Mouse (Mus musculus) erythroid progenitor cell, adult 5-6 weeks (primary cell): Measurements from ENCODE around the gene Gm20425. TPM values are rescaled to one million over a fixed set of nuclear protein-coding genes. Genes with fewer than 3 reads are reported as not detected.
"Not testable (repeated sequence)": the region's sequence is repeated elsewhere in the genome, so short reads cannot be mapped to it uniquely, and the experiment has no call there.

Source experiments
- ATAC-seq: replicated peaks from 2 replicates; pipeline ENCODE4 v1.8.0; 2016; ENCODE audit warnings: moderate number of reproducible peaks, mild to moderate bottlenecking, moderate TSS enrichment, inconsistent platforms; ENCODE audit not compliant: poor library complexity, low FRiP score, severe bottlenecking
- total RNA-seq, 2 experiments: library from RNA; stranded (forward) in 1 of 2; stranded (reverse) in 1 of 2; fragments of 150-400 nt in 1 of 2; fragments of 186-747, 209-891 nt in 1 of 2; gene quantifications; 2 replicates each; pipeline versions ENCODE4 v1.2.3 to v1.2.4; 2015 to 2017; ENCODE audit warnings: low replicate concordance in 2 of 2

Gene Gm20425
- total RNA-seq, 2 experiments from 2014 or later, result 0.68 TPM; not detected in 1

DNA sequence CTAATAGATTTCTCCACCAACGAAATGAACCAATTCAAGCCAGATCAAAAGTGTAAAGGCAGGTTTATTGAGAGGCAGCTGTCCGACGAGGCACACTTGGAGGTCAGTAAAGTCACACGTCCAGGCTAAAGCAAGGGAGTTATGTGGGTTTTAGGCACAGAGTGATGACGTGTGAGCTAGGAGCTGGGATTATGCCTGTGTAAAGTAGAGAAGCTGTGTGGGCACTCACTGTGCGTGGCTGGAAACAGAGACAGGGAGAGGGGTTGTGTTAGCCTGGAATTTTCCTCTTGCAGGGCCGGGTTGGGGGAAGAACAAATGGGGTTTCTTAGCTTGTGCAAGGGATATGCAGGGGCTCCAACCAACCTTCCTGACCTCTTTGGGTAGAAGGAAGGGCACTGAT, 61.3 kb downstream of the Gm20425 start:
- no peak for ATAC-seq

DNA sequence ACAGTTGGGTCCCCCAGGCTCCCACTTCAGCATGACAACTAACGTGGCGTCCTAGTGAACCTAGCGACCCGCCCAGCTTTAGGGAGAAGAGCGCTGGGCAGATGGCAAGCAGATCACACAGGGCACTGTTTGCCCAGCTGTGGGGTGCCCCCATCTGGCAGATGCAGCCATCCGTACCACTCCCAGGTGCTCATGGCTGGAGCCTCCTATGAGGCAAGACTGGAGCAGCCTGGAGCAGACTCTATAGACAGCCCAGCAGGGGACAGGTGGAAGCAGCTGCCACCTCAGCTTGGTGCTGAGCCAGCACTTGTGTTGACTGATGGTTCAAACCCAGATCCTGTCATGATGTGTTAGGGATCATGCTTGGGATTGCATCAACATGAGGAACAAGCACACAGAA, 62.1 kb downstream of the Gm20425 start:
- no peak for ATAC-seq

DNA sequence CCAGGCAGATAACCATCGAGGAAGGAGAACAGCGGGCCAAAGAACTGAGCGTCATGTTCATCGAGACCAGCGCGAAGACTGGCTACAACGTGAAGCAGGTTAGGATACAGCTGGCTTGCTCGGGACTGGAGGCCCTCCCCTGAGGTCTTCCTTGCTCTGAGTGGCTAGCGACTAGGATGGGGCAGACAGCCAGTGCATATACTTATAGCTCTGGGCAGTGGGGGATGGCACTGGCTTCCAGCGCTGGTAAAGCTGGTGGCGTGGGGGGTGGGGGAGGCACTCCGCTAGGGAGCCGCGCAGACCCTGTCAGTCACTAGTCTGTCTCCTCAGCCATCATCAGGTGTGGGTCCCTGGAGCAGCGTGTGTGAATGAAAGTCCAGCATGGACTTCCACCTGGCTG, 66.3 kb downstream of the Gm20425 start:
- no peak for ATAC-seq

DNA sequence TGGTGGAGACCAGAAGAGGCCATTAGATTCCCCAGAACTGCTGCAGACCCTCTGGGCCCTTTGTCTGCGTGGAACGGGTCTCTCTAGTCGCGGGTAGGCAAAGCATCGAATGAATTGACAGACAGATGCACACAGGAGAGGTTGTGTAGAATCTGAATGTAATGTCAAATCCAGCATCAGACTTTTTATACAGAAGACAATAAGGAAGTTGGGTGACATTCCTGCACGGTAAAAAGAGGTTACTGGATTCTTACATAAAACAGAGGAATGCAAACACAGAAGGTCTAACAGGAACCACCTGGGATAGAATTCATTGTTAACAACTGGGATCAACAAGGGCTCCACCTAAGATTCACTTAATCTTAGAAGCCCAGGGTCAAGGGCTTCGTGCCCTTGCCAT, 74.9 kb downstream of the Gm20425 start:
- ATAC-seq, result not testable (repeated sequence)

DNA sequence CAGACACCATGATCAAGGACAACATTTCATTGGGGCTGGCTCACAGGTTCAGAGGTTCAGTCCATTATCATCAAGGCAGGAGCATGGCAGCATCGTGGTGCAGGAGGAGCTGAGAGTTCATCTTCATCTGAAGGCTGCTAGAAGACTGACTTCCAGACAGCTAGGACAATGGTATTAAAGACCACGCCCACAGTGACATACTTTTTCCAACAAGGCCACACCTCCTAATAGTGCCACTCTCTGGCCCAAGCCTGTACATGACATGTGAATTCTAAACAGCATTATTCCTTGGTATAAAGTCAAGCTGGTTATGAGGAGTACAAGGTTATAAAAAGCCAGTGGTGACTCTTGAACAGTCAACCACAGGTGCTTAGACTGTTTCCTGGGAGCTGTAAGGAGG, 75.5 kb downstream of the Gm20425 start:
- no peak for ATAC-seq

DNA sequence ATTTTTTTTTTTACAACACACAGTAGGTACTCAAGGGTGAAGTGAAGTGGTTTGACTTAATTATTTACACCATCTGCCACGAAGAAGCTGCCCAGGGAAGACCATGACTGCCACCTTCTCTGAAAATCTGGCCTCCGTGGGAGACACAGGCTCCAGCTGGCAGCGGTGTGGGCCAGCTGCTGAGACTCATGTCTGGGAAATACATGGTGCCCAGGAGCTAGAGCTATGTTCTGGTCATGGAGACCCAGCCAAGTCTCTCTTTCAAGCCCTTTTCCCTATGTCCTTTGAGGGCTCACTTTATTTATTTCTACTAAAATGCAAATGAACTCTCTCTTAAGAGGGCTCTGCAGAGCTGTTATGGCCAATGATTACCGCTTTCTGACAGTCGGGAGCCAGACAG, 76.8 kb downstream of the Gm20425 start:
- no peak for ATAC-seq

DNA sequence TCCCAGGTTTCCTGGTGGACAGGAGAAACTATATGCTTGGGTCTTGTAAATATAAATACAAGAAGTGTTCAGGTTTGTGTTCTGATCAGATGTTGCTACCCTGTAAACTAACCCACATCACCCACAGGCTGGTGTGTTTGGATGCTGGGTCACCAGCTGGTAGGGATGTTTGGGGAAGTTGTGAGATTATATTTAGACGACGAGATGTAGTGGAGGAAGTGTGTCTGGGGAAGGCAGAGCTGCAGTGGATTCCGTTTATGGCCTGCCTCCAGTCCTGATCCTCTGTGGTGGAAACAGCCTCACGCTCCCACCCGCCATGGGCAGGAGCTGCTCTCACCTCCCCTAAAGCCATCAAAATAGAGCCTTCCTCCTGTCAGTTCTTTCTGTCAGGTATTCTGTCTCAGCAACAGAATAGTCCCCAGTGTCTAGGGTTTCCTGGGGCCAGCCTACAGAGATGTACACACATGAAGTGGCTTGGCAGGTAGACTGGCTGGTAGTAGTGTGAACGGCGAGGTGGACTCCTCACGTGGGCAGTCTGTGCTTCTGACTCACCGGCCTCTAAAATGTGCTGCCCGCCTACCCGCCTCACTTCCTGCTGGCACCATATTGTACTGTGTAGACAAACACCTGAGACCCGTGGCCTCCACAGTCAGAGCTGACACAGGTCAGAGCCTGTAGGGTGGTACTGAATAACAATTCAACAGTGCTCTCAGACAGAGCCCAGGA, 80.9 kb downstream of the Gm20425 start:
- ATAC-seq, result no peak

DNA sequence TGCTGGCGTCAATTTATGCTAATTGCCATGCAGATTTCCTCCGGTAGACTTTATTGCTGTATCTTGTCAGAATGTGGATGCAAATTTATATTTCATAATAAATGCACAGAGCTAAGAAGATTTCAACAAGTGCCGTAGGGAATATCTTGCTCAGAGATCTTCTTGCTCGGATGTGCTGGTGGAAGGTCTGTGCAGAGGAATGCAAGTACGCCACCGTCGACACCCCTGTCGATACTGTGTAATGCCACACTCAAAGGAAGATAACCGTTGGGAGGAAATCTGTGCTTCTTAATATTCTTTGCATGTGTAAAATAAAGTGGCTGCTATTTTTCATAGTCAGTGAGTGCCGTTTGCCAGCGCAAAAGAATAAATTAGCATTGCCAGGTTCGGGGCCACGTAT, 83.0 kb downstream of the Gm20425 start:
- no peak for ATAC-seq

DNA sequence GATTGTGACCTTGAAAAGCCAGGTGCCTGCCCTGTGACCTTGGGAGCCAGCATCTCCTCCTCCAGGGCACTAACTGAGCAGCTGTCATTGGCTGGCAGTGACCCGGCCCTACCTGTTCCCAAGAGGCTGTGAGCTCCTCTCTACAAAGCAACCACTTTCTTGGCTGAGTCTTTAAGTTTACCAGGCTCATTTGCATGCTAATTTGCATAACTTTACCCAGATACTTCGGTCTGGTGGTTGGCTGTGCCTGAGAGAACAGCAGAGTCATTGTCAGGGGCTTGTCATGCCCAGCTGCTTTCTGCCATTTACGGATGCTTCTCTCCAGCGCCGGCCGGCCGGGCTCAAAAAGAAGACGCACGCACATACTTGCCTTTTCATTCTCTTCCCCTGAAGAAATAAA, 83.4 kb downstream of the Gm20425 start:
- ATAC-seq, result no peak

DNA sequence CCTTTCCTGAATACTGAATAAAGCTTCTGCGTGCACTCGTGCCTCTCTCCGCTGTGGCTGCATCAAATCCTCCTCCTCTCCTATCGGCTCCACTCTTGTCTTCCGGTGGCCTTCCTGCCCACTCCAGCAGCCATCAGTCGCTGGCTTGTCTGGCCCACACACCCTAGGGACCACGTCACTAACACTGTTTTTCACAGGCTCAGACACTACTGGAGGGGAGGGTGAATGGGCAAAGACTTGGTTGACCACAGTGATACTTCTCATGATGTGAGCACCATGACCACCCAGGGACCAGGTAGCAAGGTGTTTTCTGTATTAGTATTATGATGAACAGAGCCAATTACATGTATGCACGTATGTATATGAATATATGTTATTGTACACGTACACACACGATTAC, 83.8 kb downstream of the Gm20425 start:
- ATAC-seq, result no peak

DNA sequence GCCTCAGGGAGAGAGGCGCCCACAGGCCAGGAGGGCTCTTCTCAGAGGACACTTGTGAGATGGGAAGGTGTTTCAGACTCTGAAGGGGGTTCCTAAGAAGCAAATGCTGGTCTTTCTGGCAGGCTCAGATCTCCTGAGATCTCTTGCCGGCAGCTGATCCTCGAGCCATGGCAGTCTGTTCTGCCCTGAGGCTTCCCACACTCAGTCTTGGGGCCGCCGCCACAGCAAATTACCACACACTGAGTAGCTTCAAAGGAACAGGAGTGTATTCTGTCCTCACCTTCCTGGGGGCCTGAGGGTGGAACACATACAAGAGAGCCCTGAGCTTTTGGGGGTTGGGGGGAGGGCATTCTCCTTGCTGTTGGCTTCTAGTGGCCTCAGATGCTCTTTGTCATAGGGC, 84.8 kb downstream of the Gm20425 start:
- ATAC-seq, result no peak

DNA sequence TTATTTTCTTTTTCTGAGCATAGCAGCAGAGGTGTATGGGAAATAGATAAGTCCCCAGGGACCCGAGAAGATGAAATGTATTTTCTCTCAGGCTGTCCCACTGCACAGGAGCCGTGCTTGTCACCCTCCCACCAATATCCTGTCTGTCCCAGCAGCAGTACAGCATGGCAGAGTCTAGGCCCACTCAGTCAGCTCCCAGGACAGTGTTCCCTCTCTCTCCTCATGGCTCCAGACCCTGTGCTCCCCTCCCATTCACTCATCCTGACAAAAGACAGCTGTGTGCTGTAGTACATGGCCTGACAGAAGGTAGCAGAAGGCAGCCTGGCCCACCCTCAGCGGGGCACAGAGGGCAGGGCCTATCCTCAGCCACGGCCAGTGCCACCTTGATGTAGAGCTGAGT, 86.2 kb downstream of the Gm20425 start:
- ATAC-seq, result no peak

DNA sequence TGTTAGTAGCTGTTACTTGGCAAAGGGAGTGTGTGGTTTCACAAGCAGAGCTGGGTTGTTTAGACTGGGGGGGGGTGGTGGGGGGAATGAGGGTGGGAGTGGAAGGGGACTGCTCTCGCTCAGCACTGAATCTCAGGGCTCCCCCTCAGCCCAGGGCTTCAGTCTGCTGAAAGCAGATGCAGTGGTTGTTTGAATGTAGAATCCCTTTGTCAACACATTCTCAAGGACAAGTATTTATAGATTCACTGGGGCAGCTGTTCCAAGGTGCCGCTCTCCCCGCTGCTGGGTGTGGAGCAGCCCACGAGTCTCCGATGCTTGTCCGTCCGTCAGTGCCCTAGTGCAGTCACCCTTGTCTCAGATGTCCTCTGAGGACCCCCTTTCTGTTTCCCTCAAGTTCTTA, 88.8 kb downstream of the Gm20425 start:
- ATAC-seq, result no peak

DNA sequence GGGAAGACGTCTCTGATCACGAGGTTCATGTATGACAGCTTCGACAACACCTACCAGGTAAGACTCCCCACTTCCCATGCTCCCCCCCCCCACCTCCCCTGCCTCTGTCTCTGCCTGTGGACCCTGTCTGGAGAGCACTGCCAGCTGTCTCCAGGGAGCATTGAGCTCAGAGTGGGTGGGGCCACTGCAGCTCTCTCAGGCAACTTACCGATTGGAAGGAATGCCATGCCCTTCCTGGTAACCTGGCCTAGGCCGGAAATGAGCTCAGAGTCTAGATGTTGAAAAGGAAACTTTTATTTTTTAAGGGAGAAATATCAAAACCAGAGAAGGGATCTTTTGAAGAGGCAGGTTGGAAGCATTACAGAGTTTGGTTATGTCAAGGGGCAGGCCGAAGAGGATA, 89.7 kb downstream of the Gm20425 start:
- no peak for ATAC-seq

Other genes starting within 250 kb of the Gm20425 start
- 0.42 TPM in 1 of 2 replicates, not detected in the other for gene Slco2a1, start 241.6 kb downstream of the Gm20425 start, total RNA-seq (2015; ENCODE audit: low replicate concordance)
- 0.13 TPM in 1 of 2 replicates, not detected in the other for gene Slco2a1, start 241.6 kb downstream of the Gm20425 start, total RNA-seq (2017; ENCODE audit: low replicate concordance)
- 0.36 and 0.42 TPM in 2 replicates for gene Rab6b, start 118.5 kb downstream of the Gm20425 start, total RNA-seq (2015; ENCODE audit: low replicate concordance)
- gene Rab6b, start 118.5 kb downstream of the Gm20425 start, total RNA-seq (2017; ENCODE audit: low replicate concordance), result 0.61 and 0.64 TPM in 2 replicates
- gene Srprb, start 28.2 kb downstream of the Gm20425 start, total RNA-seq (2015; ENCODE audit: low replicate concordance), result 4.0 and 8.0 TPM in 2 replicates
- gene Srprb, start 28.2 kb downstream of the Gm20425 start, total RNA-seq (2017; ENCODE audit: low replicate concordance), result 3.6 and 4.7 TPM in 2 replicates
- gene Trf, start 137 bp upstream of the Gm20425 start, total RNA-seq (2015; ENCODE audit: low replicate concordance), result 102 and 125 TPM in 2 replicates
- gene Trf, start 137 bp upstream of the Gm20425 start, total RNA-seq (2017; ENCODE audit: low replicate concordance), result 48.3 and 79.1 TPM in 2 replicates
- gene 1300017J02Rik, start 74.8 kb upstream of the Gm20425 start, total RNA-seq (2015; ENCODE audit: low replicate concordance), result 185 and 265 TPM in 2 replicates
- gene 1300017J02Rik, start 74.8 kb upstream of the Gm20425 start, total RNA-seq (2017; ENCODE audit: low replicate concordance), result 172 and 265 TPM in 2 replicates
- gene Topbp1, start 74.9 kb upstream of the Gm20425 start, total RNA-seq (2015; ENCODE audit: low replicate concordance), result 162 and 228 TPM in 2 replicates
- 128 and 142 TPM in 2 replicates for gene Topbp1, start 74.9 kb upstream of the Gm20425 start, total RNA-seq (2017; ENCODE audit: low replicate concordance)
- gene Cdv3, start 135.5 kb upstream of the Gm20425 start, total RNA-seq (2015; ENCODE audit: low replicate concordance), result 71.7 and 73.2 TPM in 2 replicates
- gene Cdv3, start 135.5 kb upstream of the Gm20425 start, total RNA-seq (2017; ENCODE audit: low replicate concordance), result 92.0 and 94.8 TPM in 2 replicates